Mouse (Mus musculus) embryo, embryonic 11 days (tissue): ENCODE measurements at regions not wholly inside any gene's neighbourhood (a gene's known extent, or its start where the extent isn't known, plus 50 kb on each side); places are given as distances from the start of the nearest gene placed in this dataset.

Experiments used
- DNase-seq: peaks from one replicate; pipeline ENCODE4 v3.0.0-alpha.2; 2015

- DNase-seq = no peak
Observed at GRCm38 (mm10) chr1:144452141-144452540, 115.3 kb downstream of the Rgs21 start.

GRCm38 (mm10) chr1:144451731-144452130, 115.7 kb downstream of the Rgs21 start:
- no peak for DNase-seq

DNA sequence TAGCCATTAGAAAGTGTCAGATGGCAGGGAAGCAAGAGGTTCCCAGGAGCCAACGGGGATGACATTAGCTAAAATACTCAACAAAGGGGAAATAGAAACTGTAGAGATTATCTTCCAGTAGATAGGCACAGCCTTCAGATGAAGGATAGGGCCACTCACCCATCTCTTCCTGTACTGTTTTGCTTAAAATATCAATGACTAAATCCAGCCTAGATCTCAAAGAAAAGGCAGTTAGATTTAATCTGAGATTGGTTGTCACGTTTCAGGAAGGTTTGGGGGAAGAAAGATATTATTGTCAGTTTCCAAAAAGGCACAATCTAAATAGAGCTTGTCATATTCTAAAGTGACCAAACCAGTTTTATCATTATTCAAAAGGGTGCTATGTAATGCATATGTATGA, 130.8 kb downstream of the Rgs21 start:
- DNase-seq = no peak

DNA sequence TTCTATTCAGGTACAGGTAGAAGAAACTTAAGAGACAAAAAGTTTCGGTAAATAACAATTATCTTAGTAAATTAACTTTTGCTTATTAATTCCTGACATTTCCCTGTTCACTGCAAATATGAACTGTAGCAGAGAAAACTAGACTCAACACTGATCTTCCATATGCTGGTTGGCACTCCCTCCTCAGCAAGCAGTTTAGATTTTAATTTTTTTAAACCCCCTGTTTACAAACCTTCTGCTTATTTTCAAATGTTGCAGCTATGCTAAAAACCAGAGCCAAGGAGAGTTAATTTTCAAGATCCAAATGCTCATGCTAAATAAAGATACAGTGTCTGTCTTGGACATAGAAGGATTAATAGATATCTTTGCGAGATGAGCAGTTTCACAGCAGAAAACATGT, 134.7 kb downstream of the Rgs21 start:
- DNase-seq = no peak

DNA sequence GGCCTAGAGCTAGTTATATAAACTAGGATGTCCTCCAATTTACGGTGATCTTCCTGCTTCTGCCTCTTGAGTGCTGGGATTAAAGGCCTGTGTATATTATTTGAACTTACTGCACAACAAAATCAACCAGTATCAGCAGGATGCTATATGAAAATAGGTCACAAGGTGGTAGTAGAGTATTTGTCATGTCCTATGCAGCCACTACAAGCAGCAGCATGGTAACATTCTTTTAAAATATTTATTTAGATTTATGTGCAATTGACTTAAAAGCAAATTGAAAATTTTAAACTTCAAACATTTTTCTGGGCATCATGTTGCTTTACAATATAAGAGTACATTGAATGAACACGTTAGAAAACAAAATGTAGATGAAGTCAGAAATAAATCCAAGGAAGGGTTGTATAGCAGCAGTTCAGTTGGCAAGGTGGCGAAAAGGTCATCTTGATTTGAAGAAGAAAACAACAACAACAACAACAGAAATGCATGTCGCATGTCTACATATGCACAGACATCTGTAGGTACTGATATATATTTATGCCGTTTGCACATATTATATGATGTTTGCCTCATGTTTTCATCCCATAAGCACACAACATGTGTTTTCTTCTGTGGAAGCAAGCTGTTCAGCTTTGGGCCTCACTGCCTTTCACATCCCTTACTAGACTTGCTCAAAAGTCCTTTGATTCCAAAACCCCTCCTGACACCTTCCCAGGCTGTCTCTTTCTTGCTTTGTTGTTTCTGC, 135.8 kb downstream of the Rgs21 start:
- peak; percentile 13 for DNase-seq

- DNase-seq = no peak
Observed at GRCm38 (mm10) chr1:144421374-144421773, 146.1 kb downstream of the Rgs21 start.

DNA sequence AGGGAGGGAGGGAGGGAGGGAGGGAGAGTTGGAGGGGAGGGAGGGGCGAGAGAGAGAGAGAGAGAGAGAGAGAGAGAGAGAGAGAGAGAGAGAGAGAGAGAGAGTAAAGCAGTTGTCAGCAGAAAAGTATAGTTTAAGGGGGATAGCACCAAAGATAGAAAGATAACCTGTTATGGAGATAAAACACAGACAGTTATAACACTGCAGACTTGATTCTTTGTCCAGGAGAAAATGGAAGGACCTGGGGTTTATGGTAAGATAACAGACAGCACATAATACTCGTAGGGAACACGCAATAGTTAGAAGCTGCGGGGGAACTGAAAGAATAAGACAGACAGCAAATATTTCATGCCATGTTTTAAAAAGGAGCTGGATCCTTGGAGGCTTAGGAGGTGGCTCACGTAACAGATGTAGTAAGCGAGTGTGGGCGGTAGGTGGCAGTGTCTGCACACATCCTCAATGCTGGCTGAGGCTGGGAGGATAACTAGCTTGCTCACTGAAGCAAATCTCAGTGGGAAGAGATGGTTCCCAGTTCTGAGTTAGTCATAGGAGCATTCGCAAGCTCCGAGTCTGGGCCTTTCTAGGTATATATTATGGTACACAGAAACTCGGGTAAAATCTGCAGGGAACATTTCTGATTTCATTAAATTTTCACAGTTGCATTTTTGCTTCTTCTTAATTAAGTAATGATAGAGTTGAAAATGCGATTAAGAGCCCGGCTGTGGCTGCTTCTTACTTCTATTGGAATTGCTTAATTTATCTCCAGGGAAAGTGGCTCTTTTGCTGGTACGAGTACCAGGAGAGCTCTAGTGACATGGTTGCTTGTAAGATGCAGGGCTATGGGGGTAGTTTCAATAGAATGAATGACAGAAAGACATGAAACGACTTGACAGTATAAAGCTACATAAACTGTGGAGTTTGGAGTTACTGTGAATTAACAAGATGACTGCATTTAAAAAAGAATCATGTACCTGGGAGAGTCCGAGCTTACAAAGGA, 157.6 kb upstream of the Rgs1 start:
- DNase-seq = peak; percentile 83

DNA sequence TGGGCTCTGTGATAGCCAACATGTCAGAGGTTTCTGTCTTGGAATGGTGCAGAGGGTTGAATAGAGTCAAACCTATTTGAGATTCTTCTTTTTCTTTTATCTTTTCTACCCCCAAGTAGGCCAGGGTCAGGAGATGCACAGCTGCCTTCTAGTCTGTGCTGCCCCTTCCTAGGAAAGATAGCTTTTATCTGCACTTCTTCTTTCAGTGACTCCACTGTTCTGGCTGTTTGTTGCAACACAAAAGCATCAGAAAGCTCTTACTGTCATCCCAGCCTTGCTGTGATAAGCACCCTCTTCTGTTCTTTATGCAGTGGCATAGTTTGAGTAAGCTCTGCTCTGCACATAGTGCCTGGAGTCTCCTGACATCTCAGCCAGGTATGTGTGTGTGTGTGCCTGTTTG, 156.7 kb upstream of the Rgs1 start:
- DNase-seq = no peak

GRCm38 (mm10) chr1:144405031-144405430, 156.0 kb upstream of the Rgs1 start:
- no peak for DNase-seq

- peak; percentile 70 for DNase-seq
Observed at GRCm38 (mm10) chr1:144379991-144380594, 131.1 kb upstream of the Rgs1 start.

DNA sequence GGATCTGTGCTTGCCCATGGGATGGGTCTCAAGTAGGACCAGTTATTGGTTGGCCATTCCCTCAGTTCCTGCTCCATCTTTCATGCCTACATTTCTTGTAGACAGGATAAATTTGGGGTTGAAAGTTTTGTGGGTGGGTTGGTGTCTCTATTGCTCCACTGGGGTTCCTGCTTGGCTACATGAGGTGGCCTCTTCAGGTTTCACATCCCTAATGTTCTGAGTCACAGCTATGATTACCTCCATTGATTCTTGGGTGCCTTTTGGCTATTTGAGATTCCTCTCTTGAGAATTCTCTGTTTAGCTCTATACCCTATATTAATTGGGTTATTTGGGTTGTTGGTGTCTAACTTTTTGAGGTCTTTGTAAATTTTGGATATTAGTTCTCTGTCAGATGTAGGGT, 125.1 kb upstream of the Rgs1 start:
- DNase-seq = no peak

DNA sequence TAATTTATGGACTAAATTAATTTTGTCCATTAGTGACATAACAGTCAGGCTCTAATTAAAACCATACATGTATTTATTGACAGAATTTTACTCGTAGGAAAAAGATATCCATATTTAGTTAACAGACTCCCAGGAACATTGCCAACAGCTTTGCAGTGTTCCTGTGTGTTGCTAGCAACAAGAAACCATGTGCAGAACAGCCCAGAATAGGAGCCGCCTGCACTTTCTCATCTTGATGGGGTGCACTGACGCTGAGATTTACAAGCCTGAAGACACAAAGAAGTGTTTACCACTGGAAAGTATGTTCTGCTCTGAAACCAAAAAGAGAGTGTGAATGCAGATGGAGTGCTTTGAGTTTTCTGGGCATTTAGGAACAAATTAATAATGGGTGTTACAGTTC, 118.5 kb upstream of the Rgs1 start:
- DNase-seq = no peak

- no peak for DNase-seq
Observed at GRCm38 (mm10) chr1:144355560-144356310, 106.7 kb upstream of the Rgs1 start.

- DNase-seq = no peak
Observed at GRCm38 (mm10) chr1:144355041-144355440, 106.0 kb upstream of the Rgs1 start.

DNA sequence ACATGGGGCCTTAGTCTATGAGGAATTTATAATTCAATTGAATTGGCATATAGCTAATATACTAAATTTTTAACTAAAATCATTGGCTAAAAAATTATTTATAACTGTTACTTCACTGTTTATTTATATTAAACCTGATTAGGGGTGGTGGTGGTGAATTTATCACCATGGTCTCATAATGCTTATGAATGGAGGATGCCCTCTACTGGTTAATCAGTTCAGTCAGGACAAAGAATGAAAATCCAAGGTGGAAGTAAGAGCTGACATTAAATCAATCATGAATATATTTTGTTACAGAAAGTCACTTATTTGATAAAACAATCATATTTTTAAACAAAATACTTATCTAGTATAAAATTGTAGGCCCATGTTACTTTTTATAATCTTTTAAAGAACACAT, 104.3 kb upstream of the Rgs1 start:
- no peak for DNase-seq

GRCm38 (mm10) chr1:144343820-144344219, 94.8 kb upstream of the Rgs1 start:
- DNase-seq = no peak

- no peak for DNase-seq
Observed at GRCm38 (mm10) chr1:144343299-144343698, 94.3 kb upstream of the Rgs1 start.

DNA sequence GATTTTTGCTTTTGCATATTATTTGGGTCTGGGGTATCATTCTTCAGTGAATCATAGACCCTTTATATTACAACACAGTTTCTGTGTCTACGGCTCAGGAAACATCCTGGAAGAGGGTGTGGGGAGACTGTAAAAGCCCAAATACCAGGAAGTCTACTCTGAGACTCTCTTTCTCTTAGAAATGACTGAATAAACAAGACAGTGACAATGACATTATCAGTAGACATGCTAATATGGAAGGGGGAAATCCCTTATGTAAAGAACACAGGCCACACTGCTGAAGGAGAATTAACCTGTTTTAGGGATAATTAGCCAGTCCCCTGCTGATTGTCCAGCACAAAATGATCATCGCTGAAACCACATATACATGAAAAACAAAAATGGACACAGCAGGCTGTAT, 88.5 kb upstream of the Rgs1 start:
- DNase-seq = no peak

DNA sequence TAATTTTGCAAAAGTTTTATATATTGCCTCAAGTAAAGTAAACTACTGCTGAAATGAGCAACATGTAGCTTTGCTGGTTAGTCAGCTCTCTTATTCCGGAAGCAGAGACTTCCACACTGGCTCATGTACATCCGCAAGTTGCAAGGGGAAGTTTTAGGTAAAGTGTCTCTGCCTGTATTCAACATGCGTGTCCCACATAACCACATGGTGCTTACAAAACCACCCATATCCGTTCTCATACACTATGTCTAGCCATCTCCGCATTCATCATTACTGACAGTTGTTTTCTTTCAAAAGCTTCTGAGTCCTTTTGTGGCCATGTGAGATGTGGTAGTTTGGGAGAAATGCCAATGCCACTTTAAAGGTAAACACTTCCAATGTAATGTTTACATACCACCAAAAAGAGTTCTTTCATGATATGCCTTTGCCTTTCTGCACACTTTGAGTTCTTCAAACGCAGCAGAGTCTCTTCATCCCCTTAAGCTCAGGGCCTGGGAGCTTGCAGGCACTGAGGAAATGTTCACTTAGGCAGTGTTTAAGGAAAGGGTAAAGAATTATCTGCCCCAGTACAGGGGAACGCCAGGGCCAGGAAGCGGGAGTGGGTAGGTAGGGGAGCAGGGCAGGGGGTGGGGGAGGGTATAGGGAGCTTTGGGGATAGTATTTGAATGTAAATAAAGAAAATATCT, 81.5 kb upstream of the Rgs1 start:
- no peak for DNase-seq

DNA sequence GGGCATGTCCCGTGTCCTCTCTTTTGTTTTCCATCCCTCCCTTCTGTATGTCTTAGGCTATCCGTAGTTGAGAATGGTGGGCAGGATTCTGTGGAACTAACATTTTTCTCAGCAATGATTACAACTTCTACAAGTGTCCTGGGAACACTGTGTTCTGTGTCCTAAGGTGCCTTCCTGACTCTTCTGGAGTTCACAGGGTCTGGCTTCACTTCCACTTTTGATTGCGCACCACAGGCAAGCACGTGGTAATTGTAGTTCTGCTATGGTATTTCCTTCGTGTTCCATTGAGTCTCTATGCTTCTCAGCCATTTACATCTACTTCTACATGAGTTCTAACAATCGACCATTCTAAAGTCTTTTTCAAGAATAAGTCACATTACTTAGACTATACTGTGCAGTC, 70.4 kb upstream of the Rgs1 start:
- no peak for DNase-seq

DNA sequence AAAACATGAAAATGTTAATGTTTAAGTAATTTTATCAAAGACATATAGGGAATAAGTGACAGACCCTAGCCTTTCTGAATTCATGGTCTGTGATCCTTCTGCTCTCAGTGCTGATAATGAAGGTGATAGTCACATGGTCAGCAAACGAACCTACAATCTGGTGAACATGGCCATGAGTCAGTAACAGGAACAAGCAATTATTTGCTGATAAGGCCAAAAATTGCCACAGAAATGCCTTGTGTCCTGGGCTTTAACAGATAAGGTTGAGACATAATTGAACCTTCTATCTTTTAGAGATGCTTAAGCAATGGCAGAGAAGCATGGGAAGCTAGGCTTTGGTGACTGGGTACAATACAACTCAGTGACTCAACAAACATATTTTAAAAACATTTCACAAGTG, 69.2 kb upstream of the Rgs1 start:
- DNase-seq = no peak

DNA sequence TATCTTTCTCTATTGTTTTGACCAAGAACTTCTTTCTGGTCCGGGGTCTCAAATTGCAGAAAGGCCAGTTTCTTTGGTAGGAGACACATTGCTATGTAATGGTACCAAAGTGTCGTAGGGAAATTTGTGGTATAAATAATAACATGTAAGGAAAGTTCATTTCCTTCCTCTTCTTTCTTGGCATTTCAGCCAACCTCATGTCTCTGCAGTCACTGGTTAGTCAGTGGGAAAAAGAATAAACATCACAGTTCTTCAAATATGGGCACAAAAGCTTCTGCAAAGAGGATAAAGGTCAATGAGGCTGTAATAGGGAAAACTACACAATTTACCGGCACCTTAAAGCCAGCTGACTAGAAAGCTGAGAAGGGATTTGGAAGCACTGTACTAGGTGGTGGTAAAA, 68.5 kb upstream of the Rgs1 start:
- no peak for DNase-seq
